Mouse (Mus musculus) kidney, postnatal 14 days (tissue): Measurements from ENCODE around the gene Ralgps1.
A peak's percentile ranks its signal among the peaks of the same experiment; 100 is the strongest.
"Not testable (repeated sequence)": the region's sequence is repeated elsewhere in the genome, so short reads cannot be mapped to it uniquely, and the experiment has no call there.

Source experiments
- DNase-seq: peaks from one replicate; pipeline ENCODE4 v3.0.0; 2022; ENCODE audit warnings: mixed read lengths

Ralgps1 gene

DNA sequence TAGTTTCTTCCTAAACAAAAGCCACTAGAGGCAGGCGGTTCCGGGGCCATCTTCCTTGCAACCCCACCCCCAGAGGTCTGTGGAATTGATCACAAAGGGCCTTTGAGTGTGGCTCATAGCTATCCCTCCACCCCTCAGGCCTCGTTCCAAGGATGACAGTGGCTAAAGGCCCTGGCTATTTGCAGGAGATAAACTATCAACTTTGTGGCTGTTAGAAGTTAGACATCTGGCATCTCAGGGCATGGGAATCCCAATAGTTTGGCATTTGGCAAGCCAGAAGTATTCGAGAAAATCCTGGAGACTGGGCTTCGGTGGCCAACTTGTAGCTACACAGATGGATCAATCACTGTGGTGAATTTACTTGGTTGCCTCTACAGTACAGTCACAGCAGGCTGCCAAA, 137.4 kb downstream of the Ralgps1 start:
- DNase-seq = no peak

DNA sequence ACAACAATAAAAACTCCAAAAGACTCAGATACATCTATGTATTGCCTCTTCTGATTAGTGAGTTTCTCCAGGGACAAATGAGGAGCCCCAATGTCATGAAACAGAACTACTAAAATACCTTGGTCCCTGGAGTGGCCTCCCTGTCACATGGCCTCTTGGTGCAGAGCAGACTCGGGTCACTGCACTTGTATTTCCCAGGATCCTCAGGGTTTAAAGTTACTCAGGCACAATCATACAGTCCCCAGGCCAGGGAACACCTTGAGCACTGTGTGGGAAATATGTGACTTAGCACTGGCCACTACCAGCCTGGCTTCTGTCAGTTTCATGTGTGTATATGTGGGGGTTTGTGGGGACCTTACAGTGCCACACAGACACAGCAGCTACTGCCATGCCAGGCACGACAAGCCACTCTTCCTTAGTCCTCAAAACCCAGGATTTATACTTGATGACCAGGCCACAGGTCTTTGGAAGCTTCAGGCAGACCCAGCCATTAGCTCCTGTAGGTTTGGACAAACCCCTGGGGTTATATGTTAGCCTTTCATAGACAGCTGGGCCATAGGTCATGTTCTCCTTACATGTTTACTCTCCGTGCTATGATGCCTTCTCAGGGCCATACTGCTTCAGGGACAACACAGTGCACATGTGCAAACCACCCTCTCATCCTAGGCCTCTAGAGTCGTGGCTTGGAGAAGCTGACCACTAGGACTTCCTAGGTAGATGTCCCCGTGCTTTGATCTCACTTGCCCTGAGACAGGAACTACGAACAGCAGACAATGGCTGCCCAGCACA, 138.3 kb downstream of the Ralgps1 start:
- peak; percentile 54 for DNase-seq

DNA sequence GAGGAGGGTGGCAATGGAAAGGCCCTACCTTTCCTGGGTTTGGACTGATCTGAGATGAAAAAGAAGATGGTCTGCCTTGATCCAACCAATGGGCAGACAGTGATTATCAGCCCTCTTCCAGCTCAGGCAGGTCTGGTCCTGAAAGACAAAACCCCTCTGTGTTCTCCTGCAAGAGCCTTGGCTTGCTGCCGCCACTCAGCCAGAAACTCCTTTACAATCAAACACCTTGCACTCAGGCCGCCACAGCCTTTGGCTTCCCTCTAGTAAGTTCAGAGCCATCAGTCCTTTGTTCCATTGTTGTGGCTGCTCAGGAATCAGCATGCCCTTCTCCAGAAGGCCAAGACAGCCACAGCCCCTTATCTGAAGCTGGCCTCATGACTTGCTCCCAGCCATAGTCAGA, 139.5 kb downstream of the Ralgps1 start:
- no peak for DNase-seq

DNA sequence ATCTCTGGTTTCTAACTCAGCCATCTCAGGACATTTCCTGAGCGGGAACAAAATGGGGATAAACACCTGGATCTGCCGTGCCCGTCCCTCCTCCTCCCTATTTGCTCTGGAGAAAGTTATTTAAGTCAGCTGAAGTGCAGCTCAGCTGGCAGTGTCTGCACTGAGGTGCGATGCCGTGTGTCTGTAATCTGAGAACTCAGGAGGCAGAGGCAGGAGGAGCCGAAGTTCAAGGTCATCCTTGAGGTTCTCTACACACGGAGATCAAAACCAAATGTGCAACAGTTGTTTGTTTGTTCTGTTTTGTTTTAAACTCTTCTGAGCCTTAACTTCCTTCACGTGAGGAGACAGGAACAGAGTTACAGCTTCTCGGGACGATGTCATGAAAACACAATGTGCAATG, 140.6 kb downstream of the Ralgps1 start:
- DNase-seq = no peak

DNA sequence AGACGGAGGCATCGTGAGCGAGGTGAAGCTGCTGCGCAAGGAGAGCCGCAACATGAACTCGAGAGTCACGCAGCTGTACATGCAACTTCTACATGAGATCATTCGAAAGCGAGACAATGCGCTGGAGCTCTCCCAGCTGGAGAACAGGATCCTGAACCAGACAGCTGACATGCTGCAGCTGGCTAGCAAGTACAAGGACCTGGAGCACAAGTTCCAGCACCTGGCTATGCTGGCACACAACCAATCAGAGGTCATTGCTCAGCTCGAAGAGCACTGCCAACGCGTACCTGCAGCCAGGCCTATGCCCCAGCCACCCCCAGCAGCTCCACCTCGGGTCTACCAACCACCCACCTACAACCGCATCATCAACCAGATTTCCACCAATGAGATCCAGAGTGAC, 142.7 kb downstream of the Ralgps1 start:
- DNase-seq = peak; percentile 27

DNA sequence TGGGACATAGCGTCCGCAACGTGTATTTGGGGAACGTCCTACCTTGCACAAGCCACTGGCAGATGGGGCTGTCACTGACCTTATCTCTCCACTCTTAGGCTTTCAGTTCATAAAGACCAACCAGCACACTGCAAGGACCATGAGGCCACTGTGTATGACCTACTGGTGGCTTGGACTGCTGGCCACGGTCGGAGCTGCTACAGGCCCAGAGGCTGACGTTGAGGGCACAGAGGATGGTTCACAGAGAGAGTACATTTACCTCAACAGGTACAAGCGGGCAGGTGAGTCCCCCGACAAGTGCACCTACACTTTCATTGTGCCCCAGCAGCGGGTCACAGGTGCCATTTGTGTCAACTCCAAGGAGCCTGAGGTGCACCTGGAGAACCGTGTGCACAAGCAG, 143.2 kb downstream of the Ralgps1 start:
- DNase-seq = no peak

DNA sequence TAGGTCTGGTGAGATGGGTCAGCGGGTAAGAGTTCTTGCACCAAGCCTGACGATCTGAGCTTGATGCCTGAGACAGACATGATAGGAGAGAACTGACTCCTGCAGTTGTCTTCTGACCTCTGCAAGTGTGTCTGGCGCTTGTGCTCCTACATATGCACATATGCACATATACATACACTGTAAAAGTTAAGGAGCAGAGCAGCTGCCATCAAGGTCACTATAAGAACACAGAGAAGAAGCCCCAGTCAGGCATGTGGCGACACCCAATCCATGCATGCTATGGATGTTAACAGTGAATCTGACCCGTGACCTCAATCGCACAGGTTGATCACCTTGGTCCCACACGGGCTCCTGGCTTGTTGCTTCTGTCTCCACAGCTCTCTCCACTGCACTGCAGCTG, 145.4 kb downstream of the Ralgps1 start:
- no peak for DNase-seq

DNA sequence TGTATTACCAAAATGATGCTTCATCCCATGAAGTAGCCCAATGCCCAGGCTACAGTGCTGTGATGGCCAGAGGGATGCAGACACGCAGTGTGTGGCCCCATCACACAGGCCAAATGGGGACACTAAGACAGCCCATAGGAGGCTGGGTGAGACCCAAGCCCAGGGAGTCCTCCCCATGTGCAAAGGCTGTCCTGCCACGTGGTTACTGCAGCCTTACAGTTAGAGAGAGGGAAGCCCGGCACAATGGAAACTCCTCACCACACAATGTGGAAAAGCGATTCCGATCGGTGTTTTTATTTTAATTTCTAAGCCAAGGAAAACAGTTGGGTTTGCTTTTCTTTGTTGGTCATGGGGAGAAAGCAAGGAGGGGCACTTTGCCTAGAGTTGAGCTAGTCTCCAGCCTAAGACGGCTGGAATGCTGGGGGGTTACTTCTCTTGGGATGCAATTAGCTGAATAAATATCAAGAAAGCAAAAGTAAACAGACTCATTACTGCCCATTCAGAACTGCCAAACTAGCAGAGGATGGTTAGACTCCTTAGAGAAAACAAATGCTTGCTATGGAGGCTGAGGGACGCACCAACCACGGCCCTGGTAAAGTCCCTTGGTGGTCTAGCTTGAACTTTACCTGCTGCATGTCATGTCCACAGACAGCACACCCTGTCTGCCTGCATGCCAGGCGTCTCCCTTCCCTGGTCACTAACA, 147.5 kb downstream of the Ralgps1 start:
- DNase-seq = no peak

DNA sequence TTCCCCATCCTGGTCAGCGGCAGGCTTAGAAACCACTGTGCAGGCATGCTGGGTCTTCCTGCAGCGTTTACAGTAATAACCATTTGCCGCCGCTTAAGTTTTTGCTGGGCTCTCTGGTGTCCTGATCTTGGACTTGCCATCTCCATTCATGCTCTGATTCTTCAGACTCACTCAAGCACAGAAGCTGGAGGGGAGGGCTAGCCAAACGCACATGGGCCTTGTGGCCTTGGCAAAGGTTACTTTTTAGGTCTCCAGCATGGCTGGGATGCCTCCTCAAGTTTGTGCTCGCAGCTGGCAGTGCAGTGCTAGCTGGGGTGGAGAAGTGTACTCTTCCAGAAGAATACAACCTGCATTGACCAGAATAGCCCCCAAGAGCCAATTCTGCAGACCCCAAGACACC, 148.8 kb downstream of the Ralgps1 start:
- DNase-seq = peak; percentile 42

DNA sequence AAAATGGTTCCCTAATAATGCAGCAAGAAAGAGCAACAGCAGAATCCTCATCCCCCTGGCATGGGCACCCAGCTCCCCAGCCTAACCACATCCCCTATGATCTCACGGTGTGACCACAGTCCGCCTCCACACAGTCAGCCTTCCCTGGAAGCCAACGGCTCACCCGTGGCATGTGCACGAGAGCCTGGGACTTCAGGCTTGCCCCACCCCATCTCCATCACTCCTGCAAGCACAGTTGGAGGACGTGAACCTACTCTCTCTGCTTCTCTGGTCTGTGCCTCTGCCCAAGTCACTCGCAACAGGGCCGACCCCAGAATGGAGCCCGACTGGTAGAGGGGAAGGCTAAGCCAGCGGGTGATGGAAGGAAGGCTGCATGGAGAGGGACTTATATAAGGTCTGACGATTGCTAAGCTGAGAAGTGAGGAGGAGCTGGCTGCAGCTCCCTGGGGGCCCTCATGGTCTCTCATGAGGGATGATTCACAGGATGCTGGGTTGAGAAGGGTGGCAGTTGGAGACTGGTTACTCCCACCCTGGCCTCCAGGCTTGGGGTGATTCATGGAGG, 149.9 kb downstream of the Ralgps1 start:
- no peak for DNase-seq

DNA sequence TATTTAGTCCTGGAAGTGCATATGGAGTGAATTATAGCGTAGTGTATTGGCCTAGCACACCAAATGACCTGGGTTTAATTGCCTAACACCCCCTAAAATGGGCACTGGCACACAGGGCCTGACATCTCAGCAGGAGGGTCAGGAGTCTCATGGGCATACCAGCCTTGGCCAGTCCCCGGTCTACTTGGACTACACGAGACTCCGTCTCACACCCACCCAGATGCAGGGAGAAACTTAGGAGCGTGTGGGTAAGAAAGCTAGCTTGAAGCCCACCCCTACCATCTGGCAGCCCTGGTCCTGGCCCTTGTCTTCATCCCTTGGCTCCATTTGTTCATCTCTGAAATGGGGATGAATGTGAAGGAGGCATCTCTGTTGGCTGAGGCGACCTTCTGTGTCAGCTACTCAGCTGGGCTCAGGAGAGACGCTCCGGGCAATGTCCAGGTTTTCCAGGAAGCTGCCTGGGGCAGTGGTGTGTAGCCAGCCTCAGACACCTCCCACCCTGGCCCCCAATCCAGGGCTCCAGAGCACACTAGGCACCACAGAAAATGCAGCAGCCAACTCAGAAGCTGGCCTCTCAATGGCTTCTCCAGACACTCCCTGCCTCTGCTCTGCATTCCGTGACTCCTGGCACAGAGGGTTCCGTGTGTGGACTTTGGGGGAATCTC, 150.5 kb downstream of the Ralgps1 start:
- DNase-seq = peak; percentile 66

DNA sequence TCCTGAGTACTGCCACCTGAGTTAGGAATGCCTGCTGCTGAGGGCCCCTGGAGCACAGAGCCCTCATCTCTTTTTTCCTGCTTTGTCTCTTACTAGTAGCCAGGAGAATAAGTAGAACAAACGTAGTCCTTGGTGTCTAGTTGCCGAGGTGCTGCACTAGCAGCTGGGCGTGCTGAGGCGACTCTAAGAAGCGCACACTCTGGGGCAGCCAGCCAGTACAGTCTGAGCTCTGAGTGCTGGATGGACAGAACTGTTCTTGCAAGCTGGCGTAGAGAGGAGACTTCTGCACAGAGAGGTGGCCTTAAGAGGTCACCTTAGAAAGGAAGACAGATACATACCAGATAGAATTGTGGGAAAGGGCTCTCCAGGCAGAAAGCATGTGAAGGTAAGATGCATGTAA, 151.0 kb downstream of the Ralgps1 start:
- peak; percentile 38 for DNase-seq

DNA sequence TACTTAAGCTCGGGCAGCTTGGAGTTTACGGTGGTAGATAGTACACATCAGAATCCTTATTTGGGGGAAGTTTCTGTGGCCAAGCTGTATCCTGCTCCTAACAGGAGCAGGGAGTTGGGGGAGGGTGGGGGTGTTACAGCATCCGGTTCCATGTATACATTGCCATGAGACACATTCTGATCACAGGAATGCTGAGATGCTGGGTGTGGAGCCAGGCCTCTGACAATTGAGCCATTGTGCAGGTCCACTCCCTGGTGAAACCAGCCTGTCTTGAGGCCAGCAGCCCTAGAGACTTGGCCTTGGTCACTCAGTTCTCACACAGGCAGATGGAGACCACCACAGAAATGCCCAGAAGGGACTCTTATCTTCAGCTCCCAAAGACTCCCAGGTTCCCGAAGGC, 151.6 kb downstream of the Ralgps1 start:
- no peak for DNase-seq

DNA sequence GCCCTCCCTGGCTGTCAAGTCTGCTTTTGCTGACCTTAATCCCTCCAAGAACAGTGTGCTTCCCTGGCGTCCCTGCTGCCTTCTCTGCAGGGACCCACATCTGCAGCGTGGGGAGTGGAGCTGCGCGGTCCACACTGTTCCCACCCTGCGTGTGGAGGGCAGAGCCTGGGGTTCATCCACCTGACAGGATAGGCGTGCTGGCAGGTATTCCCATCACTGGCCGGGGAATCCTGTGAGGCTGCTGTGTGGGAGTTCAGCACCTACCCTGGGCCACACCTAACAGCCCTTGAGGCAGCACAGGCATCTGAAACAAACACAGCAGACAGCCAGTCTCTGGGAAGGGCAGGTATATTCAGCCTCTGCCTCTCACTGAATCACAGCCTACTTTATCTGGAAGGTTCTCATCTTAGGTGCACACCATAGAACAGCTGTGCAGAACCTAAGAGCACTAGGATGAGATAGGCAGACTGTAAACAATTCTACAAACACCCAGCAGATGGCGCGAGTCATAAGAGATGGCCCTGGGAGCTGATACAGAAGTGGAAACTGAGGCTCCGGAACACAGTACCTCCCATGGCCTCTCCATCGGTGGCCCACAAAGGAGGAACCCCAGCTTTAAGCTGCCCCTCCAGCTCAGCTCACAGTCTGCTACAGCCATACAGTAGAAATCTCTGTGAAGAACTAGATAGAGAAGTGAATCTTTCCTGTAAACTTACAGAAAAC, 152.2 kb downstream of the Ralgps1 start:
- peak; percentile 47 for DNase-seq

DNA sequence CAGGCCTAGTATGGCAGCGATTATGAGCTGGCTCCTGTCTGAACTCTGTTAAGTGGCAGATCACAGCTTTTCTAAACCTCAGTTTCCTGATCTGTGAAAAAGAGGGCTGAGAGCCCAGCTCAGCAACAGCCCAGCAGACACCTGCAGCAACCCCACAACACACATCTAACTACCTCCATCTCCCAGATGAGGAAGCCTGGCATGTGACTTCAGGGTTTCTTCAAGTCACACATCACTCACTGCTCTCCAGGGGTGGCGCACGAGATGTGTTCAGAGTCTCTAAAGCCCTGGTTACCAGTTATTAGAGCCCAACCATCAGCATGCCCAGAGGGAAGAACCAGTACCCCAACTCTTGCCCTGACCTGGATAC, 153.9 kb downstream of the Ralgps1 start:
- DNase-seq = no peak

DNA sequence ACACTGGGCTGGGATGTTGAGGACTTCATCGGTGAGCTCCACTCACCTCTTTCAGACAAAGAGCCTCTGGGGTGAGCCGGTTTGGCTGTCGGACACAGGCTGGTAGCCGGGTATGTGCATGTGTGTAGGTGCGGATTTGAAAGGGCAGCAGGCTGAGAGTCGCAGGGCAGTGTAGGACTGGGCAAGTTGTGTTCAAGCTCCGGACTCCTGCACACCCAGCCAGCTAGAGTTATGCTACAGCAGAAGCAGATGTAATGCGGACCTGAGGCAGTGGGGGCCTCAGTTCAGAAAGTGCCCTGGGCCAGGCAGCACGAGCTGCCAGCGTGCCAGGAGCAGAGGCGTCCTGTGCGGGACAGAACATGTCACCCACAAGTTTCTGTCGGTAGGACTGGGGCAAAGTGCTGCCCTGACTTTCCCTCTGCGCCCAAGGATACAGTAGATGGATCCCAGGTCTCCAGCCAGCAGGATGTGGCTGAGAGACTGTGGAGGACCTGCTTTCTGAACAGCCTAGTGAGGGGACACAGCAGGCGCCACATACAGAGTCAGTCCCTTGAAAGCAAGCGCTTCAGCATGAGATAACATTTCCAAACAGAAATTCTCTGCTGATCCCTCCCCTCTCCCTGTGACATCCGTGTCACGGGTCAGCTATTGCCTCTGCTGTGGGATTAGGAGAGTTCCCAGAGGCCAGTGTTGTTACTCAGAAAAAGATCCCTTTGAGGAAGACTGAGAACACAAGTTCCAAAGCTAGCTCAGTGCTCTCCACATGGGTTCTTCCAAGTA, 154.5 kb downstream of the Ralgps1 start:
- peak; percentile 52 for DNase-seq

DNA sequence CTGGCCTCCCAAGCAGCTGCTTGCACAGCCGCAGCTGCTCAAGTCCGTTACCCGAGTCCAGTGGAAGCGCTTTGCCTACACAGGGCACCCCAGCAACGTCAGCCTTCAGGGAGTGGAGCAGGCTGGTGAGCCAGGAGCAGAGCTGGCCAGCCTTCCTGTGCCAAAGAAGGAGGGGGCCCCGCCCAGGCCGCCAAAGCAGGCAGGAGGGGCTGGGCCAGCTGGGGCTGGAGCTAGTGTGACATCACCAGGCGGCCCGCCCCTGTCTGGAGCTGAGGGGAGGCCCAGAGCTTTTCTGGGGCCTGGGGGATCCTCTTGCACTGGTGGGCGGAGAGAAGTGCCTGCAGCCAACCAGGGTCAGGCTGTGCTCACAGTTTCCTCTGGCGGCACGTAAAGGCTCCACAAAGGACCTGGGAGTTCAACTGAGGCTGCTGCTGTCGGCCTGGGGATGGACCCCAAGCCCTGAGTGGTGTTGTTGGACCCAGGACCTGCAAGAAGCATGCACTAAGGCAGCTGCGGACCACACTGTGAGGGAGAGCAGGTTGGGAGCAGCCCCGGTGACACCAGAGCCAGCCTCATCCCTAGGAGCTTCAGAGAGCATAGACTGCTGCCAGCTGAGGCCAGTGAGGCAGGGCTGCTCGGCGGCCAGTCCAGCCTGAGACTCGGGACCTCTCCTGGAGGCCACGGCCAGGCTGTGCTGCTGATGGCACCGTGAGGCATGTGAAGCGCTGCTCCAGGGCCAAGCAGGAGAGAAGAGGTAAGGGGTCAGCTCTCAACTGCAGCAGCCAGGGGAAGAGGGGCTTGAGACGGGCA, 155.4 kb downstream of the Ralgps1 start, which contains the start of gene Angptl2:
Angptl2 (plus strand) TSS at position 370 of the 810 bp plus-strand sequence.
- peak; percentile 92 for DNase-seq

DNA sequence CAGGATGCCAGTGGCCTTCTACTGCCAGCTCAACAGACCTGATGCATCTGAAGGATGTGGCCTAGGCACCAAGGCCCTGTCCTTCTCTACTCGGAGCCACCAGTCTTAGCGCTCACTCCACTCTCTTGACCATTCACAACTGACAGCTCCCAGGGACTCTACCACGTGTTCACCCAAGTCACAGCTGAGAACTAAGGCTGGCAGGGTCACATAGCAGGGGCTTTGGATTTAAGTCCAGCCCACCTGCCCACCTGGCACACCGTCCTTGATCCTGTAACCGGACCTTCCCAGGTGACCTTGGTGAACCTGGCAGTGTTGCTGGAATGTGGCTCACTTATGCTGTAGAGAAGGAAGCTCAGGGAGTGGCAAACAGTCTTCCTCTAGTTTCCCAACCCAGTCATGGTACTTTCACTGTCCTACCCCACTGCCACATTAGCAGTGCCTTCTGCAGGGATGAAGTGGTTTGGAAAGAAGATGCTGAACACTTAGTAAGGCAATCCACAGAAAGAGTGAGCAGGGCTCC, 156.0 kb downstream of the Ralgps1 start:
- no peak for DNase-seq

DNA sequence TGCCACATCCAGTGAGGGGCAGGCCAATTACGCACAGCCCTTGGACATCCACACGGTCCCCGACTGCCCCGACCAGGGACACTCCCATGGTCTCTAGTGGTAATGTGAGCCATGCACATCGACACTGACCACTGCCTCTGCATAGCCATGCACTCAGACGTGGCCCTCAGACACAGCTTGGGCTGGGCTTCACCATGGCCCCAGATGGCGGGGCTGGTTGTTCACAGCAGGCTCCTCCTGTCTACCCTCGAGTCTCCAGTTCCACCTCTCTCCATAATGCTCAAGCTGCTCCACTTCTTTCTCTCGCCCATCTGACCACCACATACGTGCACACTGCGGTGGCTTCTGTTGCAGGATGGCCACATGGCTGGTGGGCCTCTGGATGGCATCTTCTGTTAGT, 160.0 kb downstream of the Ralgps1 start:
- DNase-seq = not testable (repeated sequence)

DNA sequence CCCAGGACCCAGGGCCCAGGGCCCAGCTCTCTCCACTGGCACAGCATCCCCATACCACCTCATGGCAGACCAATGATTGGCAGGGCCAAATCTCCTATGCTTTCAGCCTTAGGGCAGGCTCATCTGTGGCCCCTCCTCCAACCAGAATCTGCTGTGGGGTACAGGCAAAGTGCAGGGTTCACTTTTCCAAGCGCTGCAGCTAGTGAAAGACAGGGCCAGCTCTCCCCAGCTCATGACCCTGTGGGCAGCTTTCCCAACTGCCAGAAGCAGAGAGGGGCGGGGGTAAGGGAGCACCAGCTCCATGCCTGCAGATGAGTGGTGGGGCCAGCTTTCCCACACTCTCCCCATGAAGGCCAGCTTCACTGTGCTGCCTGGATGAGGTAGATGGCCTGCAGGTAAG, 160.4 kb downstream of the Ralgps1 start:
- DNase-seq = peak; percentile 81

DNA sequence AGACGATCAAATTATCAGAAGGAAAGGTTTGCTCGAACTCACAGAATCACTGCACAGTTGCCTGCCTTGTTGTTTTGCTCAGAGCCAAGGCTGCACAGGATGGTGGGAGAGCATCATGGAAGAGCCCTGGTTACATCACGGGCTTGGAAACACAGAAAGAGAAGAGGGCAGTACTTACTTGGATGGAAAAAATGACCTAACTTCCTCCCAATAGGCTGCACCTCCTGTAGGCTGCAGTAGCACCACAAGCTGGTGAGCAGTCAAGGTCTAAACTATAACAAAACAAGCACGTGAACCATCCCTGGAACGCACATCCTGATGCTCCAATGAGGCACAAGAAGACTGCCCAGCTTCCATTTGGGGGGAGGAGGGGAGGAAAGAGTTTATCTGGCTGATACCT, 163.2 kb downstream of the Ralgps1 start:
- no peak for DNase-seq
